Mouse (Mus musculus): ENCODE data around the gene Mall. TPM values are rescaled to one million over a fixed set of nuclear protein-coding genes. Genes with fewer than 3 reads are reported as not detected.

Gene Mall
- polyA plus RNA-seq, 1 experiment from 2014 or later: 0.05 TPM

DNA sequence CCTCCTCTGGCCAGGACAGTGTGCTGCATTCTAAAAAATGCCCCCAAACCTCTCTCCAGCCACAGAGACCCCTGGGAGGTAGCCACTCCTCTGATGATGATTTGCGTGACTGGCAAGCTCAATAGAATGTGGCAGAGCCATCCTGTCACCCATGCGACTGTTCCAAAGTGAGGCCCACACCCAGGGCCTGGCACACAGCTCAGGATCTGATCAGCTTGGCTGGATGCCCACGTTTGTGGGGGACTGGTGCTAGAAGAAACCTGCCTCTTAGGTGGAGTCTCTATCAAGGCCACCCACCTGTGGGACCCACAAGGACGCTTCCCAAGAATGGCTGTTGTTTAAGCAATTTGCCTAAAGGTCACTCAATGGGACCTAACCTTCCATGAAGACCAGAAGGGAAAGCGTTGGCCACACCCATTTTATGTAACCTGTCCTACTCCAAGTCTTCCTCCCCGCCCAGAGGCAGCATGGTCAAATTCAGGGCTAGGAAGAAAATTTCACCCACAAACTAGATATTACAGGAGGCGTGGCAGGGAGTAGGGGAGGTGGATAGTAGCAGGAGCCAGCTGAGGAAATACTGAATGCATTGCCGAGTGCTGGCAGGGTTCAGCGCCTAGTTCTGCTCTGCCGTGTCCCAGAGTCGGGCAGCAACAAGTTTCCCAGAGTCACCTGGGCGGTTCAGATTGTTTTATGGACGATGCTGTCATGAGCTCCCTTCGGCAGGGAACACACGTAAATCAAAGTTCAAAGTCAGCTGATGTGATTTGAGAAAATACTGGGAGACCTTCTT lies 876 bp downstream of the Mall start:
- ATAC-seq: no peak
- in situ Hi-C loops (cut with MboI; ENCODE audit: low pct_unique_long_range_greater_than_20kb): no loop called here
- TF ChIP-seq CTCF (IDR thresholded peaks at IDR 0.05): no peak
- ChIA-PET CTCF (no interaction called here), POLR2A (no interaction called here)
- H3K27me3 ChIP-seq: no peaks in the 10 kb centered on the region
- DNase-seq (ENCODE audit: low read depth, low spot score): no peak

DNA sequence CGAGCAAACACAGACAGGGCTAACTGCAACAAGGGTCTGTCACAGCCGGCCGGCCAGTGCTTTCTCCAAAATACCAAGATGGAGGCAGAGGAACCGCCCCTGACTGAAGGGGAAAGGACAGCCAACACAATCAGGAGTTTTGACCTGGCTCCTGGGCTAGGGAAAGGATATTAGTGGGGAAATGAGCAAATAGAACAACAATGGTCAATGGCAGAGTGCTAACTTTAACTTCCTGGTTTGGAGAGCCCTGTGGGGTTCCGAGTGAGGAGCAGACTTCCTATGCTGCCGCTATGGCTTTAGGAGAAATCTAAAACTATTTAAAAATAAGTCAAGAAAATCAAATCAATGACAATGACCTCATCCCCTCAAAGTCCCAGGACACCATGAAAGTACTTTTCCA lies 1.6 kb downstream of the Mall start:
- POLR2A ChIA-PET: no interaction called here
- CTCF ChIA-PET: no interaction called here
- in situ Hi-C loops (cut with MboI; ENCODE audit: low pct_unique_long_range_greater_than_20kb): no loop called here
- no peaks in the 10 kb centered on the region for H3K27me3 ChIP-seq
- no peak for DNase-seq (ENCODE audit: low read depth, low spot score)
- no peak for TF ChIP-seq CTCF (IDR thresholded peaks at IDR 0.05)
- no peak for ATAC-seq

DNA sequence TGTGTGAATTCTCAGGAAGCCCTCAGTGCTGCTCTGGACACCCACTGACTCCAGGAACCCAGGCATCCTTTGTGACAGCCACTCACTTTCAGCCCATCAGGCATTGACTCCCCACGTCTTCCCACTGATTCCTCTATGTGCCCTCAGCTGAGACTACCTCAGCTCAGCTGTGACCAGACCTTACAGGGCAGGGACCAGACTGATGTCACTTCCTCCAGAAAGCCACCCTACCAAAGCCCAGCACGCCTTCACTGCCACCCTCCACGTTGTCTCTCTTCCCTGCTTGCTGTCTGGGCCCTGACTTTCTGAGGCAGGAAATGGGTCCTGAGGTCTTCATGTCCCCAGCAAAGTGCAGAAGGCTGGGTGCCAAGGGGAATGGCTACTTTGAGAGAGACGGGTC lies 6.5 kb downstream of the Mall start:
- POLR2A ChIA-PET: no interaction called here
- CTCF ChIA-PET: no interaction called here

DNA sequence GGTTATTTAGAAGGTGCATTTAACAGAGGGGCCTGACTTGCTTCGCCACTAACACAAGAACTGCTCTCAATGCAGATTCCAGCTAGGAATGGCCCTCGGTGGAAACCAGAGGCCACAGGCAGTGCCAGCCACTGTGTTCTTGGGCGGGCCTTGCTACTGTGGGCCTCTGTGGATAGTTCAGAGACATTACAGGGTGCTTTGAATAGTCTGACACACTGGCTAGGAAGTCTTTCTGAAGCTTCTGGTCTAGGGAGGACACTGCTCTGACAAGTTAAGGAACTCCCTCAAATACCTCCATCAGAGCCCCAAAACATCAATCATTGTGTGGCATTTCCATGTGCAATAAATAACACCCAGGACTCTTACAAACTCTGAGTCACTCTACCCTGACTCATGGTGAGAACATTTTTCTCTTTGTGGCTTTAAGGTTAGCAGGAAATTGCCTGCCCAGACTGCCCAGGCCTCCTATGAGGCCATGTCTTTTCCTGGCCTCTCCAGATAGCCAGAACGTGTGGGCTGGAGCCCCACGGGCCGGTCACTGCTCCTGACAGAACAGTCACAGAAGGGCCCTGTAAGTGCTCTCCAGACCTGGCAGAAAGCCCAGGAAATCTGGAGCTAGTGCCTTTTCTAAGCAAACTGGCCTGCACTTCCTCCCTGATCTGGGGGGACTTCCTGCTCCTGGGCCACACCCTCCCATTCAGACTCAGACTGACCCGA lies 7.4 kb downstream of the Mall start:
- no peak for TF ChIP-seq CTCF (IDR thresholded peaks at IDR 0.05)
- DNase-seq (ENCODE audit: low read depth, low spot score) (peak; percentile 86), ATAC-seq (peak; percentile 95)
- POLR2A ChIA-PET: no interaction called here
- H3K27me3 ChIP-seq: no peaks in the 10 kb centered on the region
- CTCF ChIA-PET: no interaction called here
- in situ Hi-C loops (cut with MboI; ENCODE audit: low pct_unique_long_range_greater_than_20kb): no loop called here

More for the DNA sequence above, 6.5 kb downstream of the Mall start:
- ATAC-seq (no peak), DNase-seq (ENCODE audit: low read depth, low spot score) (no peak)
- in situ Hi-C loops (cut with MboI; ENCODE audit: low pct_unique_long_range_greater_than_20kb): no loop called here
- no peaks in the 10 kb centered on the region for H3K27me3 ChIP-seq
- no peak for TF ChIP-seq CTCF (IDR thresholded peaks at IDR 0.05)

DNA sequence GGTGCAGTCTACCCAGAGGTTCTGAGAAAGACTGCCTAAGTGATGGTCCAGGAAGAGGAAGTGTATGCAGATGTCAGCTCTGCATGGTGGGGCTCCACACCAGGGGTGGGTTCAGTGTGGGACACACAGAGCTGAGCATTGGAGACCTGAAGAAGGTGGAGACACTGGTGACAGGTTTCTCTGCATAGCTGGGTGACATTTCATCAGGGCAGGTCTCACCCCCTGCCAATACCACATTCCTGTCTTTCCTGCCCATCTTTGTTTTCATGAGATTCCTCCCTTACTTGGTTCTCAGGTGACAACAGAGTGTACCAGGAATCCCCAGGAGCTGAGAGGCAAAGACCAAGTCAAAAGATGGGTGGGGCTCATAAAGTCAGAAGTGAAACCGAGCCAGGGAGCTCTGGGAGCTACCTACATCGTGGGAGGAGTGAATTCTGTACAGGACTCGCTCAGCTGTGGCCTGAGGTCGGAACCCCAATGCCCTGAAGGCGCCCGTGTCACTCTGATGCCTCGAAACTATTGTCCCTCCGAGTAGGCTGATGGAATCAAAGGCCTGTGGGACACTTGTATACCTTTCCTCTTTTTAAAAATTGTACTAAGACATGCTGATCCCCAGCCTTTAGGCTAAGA lies 10.8 kb downstream of the Mall start:
- CTCF ChIA-PET: interaction anchor here (1.3 kb wide), 1 partner anchor 108 kb away, joined by 3 read pairs; no protein-coding TSS in a partner anchor
- in situ Hi-C loops (cut with MboI; ENCODE audit: low pct_unique_long_range_greater_than_20kb): no loop called here
- DNase-seq (ENCODE audit: low read depth, low spot score) (no peak), ATAC-seq (no peak)
- POLR2A ChIA-PET: no interaction called here
- no peaks in the 10 kb centered on the region for H3K27me3 ChIP-seq
- TF ChIP-seq CTCF (IDR thresholded peaks at IDR 0.05): no peak

DNA sequence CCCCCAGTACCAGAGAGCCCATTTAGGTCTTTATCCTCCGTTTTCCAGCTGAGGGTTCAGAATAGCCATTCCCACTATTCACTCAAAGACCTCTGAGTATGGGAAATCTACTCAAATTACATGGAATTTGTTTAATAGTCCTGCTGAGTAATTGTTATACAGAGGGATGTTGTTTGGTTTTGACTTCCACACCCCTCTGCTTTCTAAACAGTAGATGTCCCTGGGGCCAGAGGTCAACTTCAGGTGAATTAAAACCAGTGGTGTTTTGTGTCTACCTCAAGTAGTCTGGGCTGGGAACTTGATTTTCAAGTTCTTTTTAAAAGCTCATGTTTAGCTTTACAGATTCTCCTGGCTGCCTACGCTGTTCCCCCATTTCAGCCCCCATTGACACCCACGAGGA lies 15.0 kb downstream of the Mall start:
- CTCF ChIA-PET: interaction anchor here (1.1 kb wide), 1 partner anchor 10 kb away, joined by 3 read pairs; no protein-coding TSS in a partner anchor
- ATAC-seq (no peak), DNase-seq (ENCODE audit: low read depth, low spot score) (no peak)
- peaks cover 9% of the 10 kb centered on the region for H3K27me3 ChIP-seq
- POLR2A ChIA-PET: no interaction called here
- TF ChIP-seq CTCF (IDR thresholded peaks at IDR 0.05): no peak
- in situ Hi-C loops (cut with MboI; ENCODE audit: low pct_unique_long_range_greater_than_20kb): no loop called here

DNA sequence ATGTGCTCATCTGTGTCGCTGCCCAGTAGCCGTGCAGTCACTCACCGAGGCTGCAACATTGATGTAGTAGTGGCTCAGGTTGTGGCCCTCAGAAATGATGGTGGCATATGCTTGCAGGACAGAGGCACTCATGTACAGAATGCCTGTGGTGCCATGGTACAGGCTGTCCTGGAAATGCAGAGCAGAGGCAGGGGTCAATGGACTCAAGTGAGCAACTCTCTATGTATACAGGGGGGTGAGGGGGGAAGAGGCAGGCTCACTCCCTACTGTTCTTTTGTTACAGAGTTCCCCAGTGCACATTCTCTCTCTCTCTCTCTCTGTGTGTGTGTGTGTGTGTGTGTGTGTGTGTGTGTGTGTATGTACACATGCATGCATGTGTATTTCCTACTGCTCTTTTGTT lies 20.9 kb downstream of the Mall start:
- ATAC-seq: no peak
- ChIA-PET CTCF (no interaction called here), POLR2A (no interaction called here)
- in situ Hi-C loops (cut with MboI; ENCODE audit: low pct_unique_long_range_greater_than_20kb): no loop called here
- no peak for DNase-seq (ENCODE audit: low read depth, low spot score)
- no peak for TF ChIP-seq CTCF (IDR thresholded peaks at IDR 0.05)
- H3K27me3 ChIP-seq: peaks cover 9% of the 10 kb centered on the region

DNA sequence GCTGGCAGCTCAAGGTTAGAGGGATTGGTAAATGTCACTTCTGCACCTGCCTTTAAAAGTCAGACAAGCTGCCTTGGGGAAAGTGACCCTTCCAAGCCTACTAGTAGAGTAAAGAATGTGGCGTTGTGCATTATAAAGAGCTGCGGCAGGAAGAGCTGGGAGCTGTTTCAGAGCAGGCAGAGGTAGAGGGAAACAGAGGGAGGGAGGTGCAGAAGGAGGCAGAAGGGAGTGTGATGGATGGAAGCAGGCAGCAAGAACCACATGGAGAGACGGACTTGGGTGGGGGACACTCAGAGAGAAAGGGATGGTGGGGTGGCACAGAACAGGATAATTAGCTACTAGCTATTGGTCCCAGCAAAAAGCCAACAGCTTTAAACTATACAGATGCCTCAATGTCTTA lies 21.7 kb downstream of the Mall start:
- DNase-seq (ENCODE audit: low read depth, low spot score): no peak
- in situ Hi-C loops (cut with MboI; ENCODE audit: low pct_unique_long_range_greater_than_20kb): no loop called here
- ChIA-PET CTCF (no interaction called here), POLR2A (no interaction called here)
- no peak for ATAC-seq
- TF ChIP-seq CTCF (IDR thresholded peaks at IDR 0.05): no peak
- H3K27me3 ChIP-seq: peaks cover 9% of the 10 kb centered on the region

DNA sequence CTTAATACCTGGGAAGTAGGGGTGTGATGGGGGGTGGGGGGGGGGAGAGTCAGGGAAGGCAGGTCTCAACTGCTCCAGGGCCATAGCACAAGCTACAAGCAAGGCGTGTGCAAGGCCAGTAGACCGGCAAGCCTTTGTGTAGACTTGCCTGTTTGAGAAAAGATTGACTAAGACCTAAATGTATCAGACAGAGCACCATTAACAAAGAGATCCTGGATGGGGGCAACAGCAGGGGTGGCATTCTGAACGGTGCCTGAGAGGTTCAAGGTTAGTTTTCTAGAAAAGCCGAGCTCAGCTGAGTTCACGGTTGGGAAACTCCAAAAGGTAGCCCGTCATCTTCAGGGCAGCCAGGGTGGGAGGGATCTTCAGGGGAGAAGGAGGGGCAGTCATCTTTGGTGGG lies 24.5 kb downstream of the Mall start:
- no peak for DNase-seq (ENCODE audit: low read depth, low spot score)
- H3K27me3 ChIP-seq: no peaks in the 10 kb centered on the region
- ATAC-seq: no peak
- no peak for TF ChIP-seq CTCF (IDR thresholded peaks at IDR 0.05)
- in situ Hi-C loops (cut with MboI; ENCODE audit: low pct_unique_long_range_greater_than_20kb): no loop called here
- ChIA-PET POLR2A (no interaction called here), CTCF (no interaction called here)

DNA sequence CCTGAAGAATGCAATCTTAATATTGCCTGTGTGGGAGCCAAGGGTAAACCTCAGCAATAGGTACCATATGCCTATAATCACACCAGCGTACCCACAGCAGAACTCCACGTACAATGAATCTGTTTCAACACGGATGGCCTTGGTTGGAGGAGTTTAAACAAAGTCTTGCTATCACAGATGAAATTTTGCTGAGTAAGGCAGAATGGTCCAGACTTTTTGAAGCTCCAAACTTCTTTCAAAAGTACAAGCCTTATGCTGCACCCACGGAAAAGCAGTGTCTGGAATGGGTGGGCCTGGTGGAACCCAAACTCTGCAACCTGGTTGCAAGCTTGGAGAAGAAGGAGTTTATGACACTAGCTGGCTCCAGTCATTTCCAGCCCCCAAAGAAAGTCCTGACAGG lies 40.5 kb downstream of the Mall start:
- DNase-seq (ENCODE audit: low read depth, low spot score): no peak
- no peak for TF ChIP-seq CTCF (IDR thresholded peaks at IDR 0.05)
- peaks cover 39% of the 10 kb centered on the region for H3K27me3 ChIP-seq
- ChIA-PET CTCF (no interaction called here), POLR2A (no interaction called here)
- in situ Hi-C loops (cut with MboI; ENCODE audit: low pct_unique_long_range_greater_than_20kb): loop anchor here (10.0 kb wide), 1 partner anchor 184 kb away; no protein-coding TSS in a partner anchor
- no peak for ATAC-seq

Data from Patski (cell line).